Mouse (Mus musculus) cerebral cortex, adult 2 months (tissue): Measurements from ENCODE around the gene Prss8.

ENCODE experiments used
- WGBS: fragments of 180-500 bp; shearing (Covaris S2); methylation state at CpG from one replicate; pipeline ENCODE4 v1.1.7; 2018; 5-methylcytosine and 5-hydroxymethylcytosine counted together

The Prss8 gene

DNA sequence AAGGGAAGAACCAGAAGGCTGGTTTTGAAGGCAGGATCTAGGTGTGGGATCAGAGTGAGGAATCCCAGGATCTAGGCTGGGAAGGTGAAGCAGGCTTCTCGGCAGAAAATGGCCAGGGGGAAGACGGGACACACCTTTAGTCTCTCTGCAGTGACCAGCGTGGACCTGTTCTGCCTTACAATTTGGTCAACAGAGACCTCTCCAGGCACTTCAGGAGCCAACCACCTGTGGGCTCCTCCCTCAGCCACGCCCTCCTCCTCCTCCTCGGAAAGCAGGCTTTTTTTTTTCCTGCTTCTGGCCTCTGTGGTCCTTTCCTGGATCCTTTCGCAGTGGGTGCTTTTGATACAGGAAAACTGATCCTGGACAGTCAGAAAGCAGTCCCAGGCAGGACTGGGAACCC is at the start of gene Prss8:
Gene Prss8 (minus strand): TSS at position 182 of the 400 bp plus-strand sequence.
- WGBS = 35% methylated on average over 6 of the region's 6 CpGs

DNA sequence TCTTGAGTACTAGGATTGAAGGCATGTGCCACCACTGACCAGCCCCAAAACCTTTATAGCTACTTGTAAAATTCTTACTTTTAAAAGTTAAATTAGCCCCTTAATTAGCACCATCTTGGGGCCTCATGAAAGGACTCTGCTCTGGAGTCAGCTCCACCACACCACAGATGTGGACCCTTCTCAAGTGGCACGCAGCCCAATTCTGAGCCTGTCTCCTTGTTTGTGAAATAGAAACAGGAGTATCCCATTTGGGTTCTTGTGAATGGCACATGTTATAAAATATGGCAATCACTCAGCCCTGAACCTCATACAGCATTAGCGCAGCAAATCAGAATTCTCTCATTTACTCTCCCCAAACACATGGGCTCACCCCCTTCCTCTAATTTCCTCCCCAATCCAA is 49.0 kb upstream of the Prss8 start:
- 87% methylated on average over 2 of the region's 2 CpGs for WGBS

DNA sequence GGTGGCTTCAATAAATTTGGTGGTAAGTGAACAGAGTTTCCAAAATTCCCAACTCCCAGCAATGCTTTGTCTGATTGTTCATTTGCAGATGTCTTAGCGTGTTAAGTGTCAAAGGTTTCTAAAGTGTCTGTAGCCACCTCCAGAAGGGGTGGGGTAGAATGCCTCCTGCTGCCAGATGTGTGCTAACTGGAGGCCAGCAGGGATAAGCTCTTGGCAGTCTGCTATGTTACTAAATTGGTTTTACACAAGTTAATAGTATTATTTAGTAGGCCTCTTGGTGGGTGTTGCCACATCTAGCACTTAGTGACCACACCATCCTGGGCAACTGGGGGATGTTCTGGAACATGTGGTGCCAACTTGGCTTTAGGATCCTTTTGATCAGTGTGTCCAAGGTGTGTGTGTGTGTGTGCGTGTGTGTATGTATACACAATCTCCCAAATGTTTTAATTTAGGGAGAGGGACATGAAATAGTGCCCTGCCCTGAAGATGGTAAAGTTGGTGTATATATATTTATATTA is 44.6 kb upstream of the Prss8 start:
- WGBS = 74% methylated on average over 2 of the region's 2 CpGs

DNA sequence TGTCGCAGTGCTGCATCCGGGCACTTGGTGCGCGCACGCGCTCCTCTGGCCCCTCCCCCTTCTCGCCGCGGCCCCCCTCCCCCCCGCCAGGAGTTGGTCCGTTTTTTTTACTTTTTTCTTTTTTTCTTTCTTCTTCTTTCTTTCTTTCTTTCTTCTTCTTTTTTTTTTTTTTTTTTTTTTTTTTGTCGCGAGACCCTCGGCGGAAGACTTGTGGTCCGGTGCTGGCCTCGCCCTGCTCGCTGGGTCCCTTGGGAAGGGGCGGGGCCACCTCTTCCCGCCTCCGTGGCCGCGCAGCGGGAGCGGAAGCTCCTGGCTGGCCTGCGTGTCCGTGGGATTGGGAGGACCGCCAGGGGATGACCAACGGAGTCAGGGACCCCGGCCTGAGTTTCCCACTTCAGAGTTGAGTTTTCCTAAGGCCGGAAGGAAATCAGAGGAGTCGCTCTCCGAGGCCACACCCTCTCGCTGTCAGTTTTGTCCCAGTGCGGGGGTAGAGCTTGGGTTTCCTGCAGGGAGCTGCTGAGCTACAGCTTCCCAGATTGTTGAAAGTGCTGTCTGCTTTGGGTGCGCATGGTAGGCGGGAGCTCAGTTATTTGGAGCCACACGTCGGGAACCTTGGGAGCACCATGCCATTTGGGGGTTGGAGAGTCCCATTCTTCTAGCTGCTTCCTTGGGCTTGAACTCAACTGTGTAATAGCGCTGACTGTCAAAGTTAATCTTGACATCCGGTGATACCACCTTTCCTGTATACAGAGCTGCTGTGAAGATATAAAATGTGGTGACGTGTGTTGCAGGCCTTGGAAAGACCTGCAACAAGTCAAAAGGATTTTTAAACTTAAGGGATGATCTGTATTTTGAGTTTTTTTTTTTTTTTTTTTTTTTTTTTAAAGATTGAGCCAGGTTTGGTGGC is 38.3 kb upstream of the Prss8 start:
- WGBS = under 1% methylated on average over 39 of the region's 42 CpGs

DNA sequence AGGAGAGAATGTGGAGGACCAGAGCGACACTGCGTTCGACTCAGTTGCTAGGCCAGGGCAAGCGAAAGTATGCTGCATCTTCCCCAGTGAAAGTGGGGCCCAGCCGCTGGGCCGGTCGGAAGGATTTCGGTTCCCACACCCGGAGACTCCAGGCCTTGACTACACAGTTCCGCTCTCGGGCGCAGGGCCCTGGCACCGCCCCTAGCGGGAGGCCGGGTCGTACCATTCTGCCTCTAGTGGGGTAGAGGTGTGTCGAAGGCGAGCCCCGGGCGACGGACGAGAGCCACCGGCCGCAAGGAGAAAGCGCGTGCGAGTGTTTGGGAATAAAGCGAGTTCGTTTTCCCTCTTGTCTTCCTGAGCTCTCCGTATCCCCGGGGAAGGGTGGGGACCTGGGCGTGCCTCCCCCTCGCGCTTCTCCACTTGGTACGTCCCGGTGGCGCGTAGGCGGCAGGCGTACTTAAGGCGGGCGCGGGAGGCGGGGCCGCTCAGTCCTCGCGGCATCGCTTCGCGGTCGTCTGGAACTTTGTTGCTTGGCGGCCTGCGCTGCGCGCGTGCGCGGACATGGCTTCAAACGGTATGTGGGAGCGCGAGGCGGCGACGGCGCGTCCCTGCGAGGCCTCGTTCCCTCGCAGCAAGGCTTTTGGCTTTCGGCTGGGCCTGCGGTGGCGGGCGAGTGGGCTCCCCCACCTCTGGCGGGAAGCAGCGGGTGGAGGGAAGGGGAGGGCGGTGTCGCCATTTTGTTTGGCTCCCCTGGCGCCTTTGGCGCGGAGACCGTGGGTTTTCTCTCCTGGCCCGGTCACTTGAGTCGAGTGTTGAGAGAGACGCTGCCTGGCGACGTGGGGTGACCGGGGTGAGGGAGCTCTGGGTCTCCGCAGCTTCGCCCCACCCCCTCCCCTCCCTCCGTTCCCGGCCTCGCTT is 37.4 kb upstream of the Prss8 start, which contains the start of gene Fus:
Gene Fus (plus strand): TSS at position 454 of the 918 bp plus-strand sequence.
- WGBS = under 1% methylated on average over 89 of the region's 92 CpGs

DNA sequence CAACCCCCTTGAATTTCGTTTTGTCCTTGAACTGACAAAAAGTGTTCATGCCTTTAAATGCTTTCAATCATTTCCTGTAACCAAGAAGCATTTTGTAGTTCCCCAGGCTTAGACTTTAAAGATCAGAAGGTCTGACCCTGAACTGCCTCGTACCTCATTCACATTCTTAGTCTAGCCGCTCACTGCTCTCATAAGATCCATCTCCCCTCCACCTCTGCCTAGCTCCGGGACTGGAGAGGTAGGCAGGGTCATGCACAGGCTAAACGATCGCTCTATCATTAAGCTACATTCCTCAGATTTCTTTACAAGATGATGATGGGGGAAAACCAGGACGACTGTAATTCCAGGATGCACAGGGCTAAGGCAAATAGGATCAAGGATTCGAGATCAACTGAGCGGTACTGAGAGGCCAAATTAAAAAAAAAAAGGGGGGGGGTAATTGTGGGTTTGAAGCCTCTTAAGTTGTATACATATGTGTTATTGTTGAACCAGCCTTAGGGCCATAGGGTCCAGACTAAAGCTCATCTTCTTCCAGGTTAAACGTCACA is 36.5 kb upstream of the Prss8 start:
- 10% methylated on average over 10 of the region's 10 CpGs for WGBS

DNA sequence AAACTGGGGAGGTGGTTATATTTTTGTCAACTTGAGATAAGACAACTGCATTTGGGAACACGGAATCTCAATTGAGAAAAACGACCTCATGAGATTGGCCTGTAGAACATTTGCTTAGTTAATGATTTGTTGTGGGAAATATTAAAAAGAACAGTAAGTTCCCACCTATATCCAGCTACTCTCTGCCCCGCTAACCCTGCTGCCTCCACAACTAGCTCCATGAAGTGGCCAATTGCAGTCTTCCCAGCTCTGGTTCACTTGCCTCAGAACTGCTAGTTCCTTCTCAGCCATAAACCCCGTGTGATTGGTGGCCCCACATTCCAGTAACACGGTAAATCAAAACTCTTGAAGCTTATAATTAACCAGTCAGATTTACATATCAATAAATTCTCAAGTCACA is 29.5 kb upstream of the Prss8 start:
- 62% methylated on average over 5 of the region's 5 CpGs for WGBS

DNA sequence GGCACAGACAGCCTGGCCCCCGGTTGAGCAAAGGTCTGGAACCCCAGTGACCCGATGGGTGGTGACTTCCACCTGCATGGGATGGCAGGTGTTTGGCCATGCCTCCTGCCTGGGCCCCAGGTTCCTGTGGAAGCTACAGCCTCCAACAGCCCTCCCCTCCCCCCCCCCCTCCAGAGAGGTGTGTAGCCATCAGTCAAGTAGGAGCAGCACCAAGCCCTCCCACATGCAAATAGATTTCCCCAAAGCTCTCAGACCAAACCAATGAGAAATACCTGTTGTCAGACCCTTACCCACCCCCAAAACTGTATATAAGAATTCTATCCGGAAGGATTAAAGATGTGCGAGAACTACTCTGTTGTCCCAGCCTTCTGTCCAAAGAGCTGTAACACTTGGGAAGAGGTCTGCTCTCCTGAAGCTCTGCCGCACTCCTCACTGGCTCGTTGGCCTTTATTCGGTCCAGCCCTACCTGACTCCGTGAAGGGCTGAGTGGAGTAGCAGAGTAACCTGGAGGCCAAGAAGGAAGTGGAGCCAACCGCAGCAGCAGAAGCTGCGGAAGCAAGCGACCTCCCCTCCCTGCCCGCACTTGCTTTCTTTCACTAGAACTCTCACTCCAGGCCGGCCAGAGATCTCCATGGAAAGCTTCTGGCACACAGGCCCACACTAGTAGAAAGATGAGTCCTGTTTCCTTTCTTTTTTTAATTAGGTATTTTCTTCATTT is 23.1 kb upstream of the Prss8 start:
- WGBS = 51% methylated on average over 13 of the region's 13 CpGs

DNA sequence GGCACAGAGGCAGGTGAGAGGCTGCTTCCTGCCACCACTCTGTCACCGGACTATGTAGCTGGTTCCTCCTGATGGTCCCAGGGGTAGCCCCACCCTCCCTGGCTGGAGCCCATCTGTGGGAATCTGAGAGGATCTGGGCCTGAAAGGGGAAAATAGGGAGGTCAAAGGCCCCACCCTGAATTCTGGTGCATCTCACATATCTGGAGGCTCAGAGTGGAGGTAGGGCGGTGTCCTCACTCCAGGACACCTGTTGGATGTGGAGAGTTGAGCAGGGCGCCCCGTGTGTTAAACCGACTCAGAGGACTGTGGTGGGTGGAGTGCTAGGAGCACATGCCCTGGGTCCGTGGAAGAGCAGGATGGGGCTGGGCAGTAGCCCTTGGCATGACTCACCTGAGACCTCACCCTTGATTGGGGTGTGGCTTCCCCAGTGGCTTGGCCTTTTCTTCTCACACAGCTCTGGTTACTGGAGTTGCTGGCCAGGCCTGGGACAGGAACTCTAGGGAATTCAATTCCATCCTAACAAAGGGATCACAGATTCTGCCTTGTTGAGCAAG is 16.6 kb upstream of the Prss8 start, which contains the start of gene Prss36:
Gene Prss36 (minus strand): TSS at position 256 of the 554 bp plus-strand sequence.
- 84% methylated on average over 6 of the region's 6 CpGs for WGBS

DNA sequence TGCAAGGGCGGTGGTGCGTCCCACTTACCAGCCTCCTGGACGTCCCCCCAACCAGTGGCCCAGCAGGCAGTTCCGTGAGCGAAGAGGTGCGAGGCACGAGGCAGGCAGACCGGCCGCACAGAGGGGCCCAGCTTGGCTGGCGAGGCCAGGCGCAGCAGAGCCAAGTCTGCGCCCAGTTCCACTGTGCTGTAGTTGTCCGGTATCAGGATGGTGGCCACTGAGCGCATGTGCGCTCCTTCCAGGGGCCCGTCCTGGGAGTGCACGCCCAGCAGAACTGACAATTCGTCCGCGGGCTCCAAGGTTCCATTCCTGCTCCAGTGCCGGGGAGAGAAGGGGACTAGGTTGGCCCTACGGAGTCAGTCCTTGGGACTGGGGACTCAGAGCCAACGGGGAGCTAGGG is 14.7 kb upstream of the Prss8 start:
- WGBS = 18% methylated on average over 23 of the region's 23 CpGs

DNA sequence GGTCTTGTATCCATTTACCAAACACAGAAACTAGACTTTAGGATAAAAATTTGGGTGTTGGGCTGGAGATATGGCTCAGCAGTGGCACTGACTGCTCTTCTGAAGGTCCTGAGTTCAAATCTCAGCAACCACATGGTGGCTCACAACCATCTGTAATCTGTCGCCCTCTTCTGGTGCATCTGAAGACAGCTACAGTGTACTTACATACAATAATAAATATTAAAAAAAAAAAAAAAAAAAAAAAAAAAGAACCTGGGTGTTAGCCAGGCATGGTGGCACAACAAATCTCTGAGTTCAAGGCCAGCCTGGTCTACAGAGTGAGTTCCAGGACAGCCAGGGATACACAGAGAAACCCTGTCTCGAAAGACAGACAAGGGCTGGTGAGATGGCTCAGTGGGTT is 12.2 kb upstream of the Prss8 start:
- 53% methylated on average over 2 of the region's 2 CpGs for WGBS

DNA sequence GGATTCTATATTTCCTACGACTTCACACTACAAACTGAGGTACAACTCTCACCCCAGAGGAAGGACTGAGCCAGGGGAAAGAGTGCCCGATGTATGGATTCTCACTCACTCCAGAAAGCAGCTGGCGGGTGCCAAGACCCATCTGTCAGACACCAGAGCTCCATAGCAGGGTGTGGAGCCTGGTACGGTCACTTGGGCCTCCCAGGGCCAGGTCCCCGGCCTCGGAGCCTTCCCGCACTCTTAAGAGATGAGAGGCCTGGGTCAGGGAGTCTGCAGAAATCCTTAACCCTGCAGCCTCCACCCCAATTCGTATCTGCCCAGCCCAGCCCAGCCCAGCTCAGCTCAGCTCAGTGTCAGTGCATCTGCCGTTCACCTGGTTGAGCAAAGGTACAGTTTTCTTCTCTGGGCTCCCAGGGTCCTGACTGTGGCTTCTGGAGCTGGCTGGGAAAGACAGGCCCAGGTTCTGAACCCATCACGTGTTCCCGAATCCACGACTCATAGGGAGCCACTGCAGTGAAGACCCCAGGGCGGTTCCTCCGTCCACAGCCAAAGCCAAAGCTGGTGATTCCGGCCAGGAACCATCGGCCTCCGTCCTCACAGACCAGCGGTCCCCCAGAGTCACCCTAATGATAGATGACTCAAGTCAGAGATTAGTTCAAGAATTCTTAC is 6.4 kb upstream of the Prss8 start:
- 54% methylated on average over 18 of the region's 18 CpGs for WGBS

DNA sequence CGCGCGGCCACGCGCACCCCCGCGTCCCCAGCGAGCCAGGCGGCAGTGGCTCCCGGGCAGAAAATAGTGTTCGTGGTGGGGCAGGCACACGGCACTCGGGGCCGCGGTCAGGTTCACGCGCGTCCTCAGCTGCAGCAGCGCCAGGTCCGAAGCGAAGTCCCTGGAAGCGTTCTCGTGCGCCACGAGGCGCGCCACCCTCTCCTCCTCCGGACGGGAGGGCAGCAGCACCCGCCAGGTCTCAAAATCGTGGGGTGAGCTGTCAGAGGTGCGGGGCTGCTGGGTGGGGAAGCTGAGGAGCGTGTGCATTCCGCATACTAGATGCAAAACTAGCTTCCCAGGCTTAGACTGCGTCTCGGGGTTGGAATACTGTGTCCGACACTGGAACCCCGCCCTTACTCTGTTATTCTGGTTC is 5.8 kb upstream of the Prss8 start:
- WGBS = under 1% methylated on average over 38 of the region's 38 CpGs

DNA sequence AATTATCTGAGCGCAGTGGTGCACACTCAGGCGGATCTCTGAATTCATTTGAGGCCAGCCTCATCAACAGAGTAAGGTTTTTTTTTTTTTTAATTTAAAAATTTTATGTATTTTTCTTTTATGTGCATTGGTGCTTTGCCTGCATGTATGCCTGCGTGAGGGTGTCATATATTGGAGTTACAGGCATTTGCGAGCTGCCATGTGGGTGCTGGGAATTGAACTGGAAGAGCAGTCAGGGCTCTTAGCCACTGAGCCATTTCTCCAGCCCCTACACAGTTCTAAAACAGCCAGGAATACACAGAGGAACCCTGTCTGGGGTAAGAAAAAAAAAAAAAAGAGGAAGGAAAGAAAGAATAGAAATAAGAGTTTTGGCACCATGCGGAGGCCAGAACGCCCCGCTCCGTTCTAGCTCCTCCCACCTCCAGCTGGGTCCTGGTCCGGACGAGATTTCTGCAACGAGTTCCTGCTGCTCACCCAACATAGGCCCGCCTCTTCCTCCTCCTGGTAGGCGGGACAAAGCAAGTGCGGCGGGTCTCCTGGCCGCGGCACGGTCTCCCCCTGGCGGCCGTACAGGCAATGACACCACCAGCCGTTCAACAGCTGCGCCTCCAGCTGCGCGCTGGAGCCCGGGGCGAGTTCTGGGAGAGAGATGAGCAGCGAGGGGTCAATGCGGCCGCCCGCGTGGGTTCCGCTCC is 5.3 kb upstream of the Prss8 start:
- 5% methylated on average over 32 of the region's 32 CpGs for WGBS

DNA sequence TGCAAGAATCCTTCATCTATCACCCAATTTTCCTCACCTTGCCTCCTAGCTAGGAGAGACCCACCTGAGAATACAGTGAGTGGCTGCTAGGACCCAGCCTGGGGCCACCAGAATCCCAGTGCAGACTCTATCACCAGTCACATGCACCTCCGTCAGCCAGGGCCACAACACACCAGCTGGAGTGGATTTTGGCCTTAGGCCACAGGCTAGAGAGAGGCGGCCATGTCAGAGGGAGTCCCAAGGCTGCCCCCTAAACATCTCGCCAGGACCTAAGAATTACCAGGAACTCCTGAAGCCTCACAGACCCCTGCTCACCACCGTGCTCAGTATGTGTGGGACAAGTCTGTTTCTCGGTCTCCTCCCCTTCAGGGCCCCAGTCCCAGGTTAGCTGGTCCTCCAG is 4.2 kb upstream of the Prss8 start:
- 89% methylated on average over 5 of the region's 5 CpGs for WGBS

DNA sequence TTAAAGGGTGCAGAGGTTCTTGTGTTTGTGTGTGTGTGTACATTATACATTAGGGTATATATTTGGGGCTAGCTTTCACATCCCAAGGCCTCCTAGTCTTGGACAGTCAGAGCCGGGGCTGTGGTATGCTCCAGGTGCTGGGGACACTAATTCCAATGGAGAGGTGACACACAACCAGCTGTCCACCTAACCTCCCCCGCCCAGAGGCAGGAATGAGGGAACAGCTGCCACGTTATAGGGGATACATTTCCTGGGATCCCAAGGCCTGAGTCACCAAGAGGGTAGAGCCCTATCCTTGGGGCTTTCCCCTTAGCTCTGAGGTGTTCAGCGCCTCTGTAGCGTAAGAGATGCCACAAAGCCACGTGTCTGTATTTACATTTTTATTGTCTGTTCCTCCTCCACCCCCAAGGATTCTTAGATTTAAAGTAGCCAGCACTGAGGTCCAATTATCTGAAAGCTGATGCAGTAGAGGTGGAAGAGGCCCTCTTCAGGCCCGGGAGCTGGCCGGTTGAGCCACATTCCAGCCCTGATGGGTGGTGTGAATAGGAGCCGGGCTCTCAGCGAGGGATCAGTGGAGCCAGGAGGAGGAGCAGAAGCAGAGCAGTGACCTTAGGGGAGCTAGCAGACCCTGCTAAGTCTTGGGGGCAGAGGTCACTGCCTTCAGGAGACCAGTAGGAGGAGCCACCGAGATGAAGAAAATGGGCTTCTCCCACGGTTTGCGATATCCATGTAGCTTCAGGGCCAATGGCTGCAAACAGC is 2.5 kb upstream of the Prss8 start:
- WGBS = 63% methylated on average over 13 of the region's 13 CpGs

DNA sequence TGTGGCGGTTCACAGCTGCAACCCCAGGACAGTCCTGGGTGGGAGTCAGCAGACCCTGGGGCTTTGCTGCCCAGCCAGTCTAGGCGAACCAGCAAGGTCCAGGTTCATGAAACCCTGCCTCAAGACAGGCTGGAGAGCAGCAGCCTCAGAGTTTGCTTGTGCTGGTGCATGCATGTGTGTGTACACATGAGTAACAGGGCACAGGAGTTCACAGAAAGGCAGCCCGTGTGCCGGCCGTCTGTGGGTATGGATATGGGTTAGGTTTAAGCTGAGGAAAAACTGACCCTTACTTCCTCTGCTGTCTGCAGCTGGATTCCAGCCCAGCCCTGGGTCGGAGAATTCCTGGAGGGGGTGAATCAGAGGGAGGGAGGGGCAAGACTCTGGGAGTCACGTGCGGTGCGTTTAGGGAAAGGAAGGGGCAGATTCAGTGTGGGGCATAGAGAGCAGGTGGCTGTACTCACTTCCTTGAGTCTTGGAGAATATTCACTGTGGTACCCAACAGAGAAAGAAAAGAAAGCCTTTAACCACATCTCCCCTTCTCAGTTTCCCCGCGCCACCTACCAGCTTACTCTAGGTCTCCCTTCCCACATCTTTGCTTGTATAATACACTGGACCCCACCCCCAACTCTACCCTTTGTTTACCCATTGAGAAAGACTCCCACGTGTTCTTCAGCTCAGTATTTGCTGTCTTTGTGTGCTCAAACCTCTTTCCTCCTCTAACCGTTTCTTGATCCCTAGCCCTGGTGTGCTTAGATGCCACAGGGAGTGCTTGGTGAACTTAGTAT is 1.6 kb upstream of the Prss8 start:
- WGBS = 59% methylated on average over 13 of the region's 13 CpGs

DNA sequence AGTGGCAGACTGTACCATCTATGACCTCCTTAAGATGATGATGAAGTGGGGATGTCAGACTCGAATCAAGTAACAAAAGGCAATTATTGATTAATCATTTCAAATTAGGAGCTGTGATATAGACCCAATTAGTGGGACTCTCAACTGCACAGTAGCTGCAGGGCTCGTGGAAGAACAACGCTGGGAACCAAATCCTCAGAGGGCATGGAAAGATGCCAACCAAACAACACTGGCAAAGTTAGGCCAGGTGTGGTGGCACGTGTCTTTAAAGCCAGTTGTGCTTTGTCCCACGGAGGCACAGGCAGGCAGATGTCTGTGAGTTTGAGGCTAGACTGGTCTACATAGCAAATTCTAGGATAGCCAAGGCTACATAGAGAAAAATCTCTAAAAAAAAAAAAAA is 732 bp upstream of the Prss8 start:
- WGBS = 81% methylated on average over 5 of the region's 5 CpGs
